Mouse (Mus musculus) neural tube, postnatal 0 days (tissue): ENCODE data around the gene Selenov. TPM values are rescaled to one million over a fixed set of nuclear protein-coding genes. Genes with fewer than 3 reads are reported as not detected.

Experiments used
- polyA plus RNA-seq: library from polyadenylated mRNA; unstranded; fragments of >200 nt; fragmentation: Nextera tagmentation; extraction: Ambion mirVana; gene quantifications from 2 replicates; pipeline ENCODE4 v1.2.1, GENCODE M21; 2015

The Selenov gene
- polyA plus RNA-seq, result 5.1 and 6.7 TPM in 2 replicates

DNA sequence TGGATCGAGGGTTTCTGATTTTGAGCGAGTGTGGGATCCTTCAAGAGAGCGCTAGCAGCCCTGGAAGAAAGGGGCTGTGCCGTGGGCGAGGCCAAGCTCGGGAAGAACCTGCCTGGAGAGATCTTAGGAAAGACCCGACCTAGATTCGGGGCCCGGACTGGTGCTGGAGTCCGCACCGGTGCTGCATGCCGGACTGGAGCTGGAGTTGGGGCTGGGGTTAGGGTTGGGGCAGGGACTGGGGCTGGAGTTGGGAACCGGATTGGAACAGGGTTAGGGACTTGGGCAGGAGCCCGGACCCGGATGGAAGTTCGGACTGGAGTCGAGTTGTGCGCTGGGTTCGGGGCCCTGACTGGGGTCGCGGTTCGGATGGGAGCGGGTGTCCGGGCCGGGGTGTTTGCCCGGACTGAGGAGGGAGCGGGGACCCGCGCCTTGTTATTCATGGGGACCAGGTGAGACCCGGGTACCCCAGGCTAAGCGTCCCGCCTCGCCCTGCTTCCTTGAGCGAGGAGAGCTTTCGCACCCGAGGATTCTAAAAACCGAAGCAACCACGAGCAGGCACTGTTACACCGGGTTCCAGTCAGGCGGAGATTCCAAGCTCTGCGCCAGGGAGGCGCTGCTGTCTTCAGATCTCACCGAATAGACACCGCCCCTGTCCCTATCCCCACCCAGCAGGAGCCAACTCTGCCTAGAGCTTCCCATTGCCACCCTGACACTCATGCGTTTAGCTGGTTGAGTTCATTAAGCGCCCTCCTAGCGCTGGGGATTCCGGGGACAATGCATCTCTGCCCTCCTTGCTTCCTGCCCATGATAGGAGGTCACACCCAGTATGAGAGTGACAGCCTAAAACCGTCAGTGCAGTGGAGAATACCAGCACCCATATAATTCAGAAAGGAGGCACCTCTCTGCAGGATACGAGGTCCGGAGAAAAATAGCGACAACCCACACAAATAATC is at the start of gene Selenov:
TSS of gene Selenov (minus strand) at position 549 of the 953 bp plus-strand sequence.

DNA sequence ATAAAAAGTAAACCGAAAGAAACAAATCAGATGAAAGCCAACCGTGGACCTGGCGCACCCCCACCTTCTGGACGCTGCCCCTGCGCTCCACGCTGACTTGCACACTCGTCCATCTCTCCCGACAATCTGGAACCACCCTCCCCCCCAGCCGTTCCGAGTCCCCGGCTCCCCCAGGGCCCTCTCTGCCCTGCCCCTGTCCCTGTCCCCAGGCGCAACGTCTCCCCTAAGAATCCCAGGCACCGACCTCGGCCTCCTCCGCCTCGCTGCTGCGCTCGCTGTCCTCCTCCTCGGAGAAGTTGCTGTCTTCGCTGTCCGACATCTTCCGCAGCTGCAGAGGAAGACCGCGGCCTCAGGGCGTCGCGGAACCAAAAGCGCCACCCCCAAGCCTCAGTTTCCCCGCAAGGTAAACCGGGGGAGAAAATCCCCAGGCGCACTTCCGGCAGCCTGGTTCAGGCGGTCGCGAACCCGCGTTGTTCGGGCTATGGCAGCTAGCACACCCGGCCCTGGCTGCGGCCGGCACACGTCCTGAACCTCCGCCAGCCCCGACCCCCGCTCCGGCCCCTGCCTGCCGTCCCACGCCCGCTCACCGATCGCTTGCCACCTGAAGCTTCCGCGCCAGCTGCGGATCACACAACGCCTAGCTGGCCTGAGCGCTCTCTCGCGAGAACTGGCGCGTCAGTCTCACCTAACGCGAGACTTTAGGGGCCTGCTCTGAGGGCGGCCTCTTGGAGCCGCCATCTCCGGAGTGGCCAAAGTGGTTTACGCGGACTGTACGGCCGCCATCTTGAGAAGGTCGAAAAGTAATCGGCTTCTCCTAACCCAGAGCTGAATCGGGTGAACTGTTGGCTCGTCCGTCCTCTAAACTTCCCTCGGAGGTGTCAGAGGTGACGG is 47.4 kb upstream of the Selenov start, which contains the start of gene Supt5:
TSS of gene Supt5 (minus strand) at position 639 of the 891 bp plus-strand sequence.

DNA sequence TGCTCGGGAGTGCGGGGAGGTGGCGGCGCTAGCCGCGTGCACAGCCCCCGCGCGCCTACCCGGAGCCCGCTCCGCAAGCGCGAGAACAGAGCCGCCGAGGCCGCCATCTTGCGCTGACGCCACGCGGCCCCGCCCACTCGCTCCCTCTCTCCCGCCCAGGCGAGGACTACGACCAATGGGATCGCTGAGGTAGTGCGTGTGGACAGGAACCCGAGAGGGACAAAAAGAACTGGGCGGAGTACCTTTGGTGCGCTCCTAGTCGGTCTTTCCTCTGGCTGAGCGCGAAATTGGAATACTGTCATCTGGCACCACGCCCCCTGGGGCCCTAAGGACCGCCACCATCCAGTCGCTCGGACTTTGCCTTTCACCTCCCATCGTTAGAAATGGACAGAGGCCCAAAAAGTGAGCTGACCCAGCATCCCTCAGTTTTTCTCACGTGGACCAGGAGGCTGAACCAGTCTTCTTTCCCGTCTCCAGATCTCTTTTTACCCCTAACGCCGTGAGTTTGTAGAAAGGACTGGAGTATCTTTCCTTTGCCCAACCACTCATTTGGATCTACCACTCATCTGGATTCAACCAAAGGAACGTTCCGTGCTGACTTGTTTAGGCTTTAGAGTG is 21.0 kb upstream of the Selenov start, which contains the start of gene Timm50:
TSS of gene Timm50 (minus strand) at position 147 of the 618 bp plus-strand sequence.

DNA sequence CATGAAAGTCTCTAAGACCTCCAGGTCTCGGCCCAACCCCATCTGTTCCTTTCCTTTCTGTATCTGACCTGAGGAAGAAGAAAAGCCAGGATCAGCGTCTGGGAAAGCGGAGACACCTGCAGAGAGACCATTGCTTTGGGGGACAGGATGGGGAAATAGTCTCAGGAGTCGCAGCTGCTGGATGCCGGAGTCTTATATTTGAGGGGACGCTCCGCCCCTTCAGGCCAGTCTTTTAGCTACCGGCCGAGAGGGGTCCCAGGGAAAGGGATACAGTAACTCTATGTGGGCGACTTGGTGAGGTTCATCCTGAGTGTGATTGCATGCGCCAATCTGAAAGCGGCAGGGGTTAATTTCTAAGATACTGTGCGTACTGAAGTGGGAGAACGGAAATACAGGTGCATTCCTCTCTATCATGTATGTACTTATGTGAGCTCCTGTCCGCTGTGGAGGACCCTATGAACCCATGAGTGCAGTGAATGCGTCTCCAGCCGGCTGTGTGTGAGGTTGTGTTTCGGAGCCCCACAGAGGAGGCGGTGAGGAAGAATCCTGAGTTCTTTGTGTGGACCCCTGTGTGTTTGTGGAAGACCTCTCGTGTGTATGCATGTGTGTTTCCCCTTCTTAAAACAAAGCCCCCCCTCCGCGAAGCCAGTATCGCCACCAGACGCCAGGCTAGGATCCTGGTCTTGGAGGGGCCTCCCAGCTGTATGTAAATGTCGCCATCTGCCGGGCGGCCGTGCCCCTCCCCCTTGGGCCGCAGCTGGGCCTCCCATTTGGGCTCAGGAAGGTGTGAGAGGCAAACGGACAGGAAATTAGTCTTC is 10.8 kb upstream of the Selenov start, which contains the start of gene Dll3:
TSS of gene Dll3 (minus strand) at position 623 of the 818 bp plus-strand sequence.

DNA sequence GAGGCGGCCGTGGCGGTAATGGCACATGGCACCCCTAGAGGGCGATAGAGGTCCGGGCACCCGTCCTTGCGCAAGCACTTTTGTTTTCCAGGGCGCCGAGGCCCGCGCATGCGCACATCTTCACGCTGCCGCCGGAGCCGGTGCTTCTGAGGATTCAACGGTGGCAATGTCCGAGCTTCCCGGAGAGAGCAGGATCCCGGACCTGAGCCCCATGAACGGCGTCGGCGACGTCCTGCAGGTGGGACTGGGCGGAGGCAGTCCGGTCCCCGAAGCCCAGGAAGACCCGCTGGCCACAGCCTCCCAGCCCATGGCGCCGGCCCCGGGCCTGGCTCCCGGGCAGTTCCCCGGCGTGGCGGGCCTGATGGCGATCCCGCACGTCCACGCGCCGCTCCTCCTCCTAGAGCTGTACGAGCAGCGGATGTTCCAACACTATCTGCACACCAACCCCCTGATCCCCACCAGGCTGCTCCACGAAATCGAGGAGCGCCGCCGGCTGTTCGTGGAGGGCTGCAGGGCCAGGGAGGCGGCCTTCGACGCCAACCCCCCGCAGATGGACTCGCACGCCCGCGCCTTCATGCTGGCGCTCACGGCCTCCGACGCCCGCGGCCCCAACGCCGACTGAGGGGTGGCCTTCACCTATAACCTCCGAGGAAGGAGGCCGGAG is 13.2 kb downstream of the Selenov start, which contains the start of gene Eid2b:
TSS of gene Eid2b (plus strand) at position 125 of the 664 bp plus-strand sequence.

DNA sequence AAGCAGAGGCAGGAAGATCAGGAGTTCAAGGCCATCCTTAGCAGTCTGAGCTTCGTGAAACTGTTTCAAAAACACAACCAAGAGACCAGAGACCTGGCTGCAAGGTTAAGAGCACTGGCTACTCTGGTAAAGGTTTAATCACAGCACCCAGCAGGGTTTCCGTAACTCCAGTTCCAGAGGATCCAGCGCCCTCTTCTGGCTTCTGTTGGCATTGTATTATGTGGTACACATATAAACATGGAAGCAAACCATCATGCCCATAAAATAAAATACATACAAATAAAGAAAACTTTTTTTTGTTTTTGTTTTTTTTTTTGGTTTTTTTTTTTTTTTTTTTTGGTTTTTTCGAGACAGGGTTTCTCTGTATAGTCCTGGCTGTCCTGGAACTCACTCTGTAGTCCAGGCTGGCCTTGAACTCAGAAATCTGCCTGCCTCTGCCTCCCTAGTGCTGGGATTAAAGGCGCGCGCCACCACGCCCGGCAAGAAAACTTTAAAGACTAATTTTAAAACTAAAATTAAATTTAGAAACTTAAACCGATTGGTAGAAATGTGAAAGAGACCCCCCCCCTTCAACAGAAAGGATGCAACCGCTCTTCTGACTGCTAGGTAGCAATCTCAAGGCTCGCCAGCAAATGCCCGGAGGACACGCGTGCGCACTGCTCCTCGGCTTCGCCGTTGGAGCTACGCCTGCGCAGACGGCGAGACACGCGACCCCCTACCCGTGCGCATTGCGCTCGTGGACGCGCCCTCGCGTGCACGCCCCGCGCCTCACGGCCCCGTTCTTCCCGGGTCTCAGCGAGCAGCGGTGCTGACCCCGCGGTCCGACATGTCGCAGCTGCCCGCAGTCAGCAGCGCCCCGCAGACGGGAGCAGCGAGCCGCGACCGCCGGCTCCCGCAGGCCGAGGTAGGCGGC is 23.6 kb downstream of the Selenov start, which contains the start of gene Eid2:
TSS of gene Eid2 (plus strand) at position 753 of the 913 bp plus-strand sequence.

Other genes starting within 250 kb of the Selenov start
- 242 and 253 TPM in 2 replicates for gene Psmc4, start 241.1 kb downstream of the Selenov start, polyA plus RNA-seq
- 0.98 and 1.0 TPM in 2 replicates for gene Fcgbp, start 219.9 kb downstream of the Selenov start, polyA plus RNA-seq
- 0.06 and 0.09 TPM in 2 replicates for gene 9530053A07Rik, start 161.7 kb downstream of the Selenov start, polyA plus RNA-seq
- gene Fbl, start 121.5 kb downstream of the Selenov start, polyA plus RNA-seq, result 61.6 and 68.4 TPM in 2 replicates
- gene Dyrk1b, start 111.7 kb downstream of the Selenov start, polyA plus RNA-seq, result 10.0 and 11.1 TPM in 2 replicates
- 32.0 and 49.2 TPM in 2 replicates for gene Eid2, start 23.3 kb downstream of the Selenov start, polyA plus RNA-seq
- 43.2 and 45.7 TPM in 2 replicates for gene Eid2b, start 13.4 kb downstream of the Selenov start, polyA plus RNA-seq
- 20.4 and 21.8 TPM in 2 replicates for gene Dll3, start 11.1 kb upstream of the Selenov start, polyA plus RNA-seq
- 109 and 129 TPM in 2 replicates for gene Timm50, start 20.9 kb upstream of the Selenov start, polyA plus RNA-seq
- 64.4 and 73.7 TPM in 2 replicates for gene Supt5, start 47.6 kb upstream of the Selenov start, polyA plus RNA-seq
- 524 and 613 TPM in 2 replicates for gene Rps16, start 59.5 kb upstream of the Selenov start, polyA plus RNA-seq
- 10.8 and 13.7 TPM in 2 replicates for gene Plekhg2, start 81.4 kb upstream of the Selenov start, polyA plus RNA-seq
- 3.9 and 4.1 TPM in 2 replicates for gene Zfp36, start 89.1 kb upstream of the Selenov start, polyA plus RNA-seq
- 48.8 and 49.0 TPM in 2 replicates for gene Med29, start 101.5 kb upstream of the Selenov start, polyA plus RNA-seq
- 75.7 and 90.9 TPM in 2 replicates for gene Paf1, start 101.8 kb upstream of the Selenov start, polyA plus RNA-seq
- gene Gmfg, start 146.3 kb upstream of the Selenov start, polyA plus RNA-seq, result 6.6 and 8.3 TPM in 2 replicates
- gene Lrfn1, start 160.8 kb upstream of the Selenov start, polyA plus RNA-seq, result 20.6 and 22.6 TPM in 2 replicates
- not detected in 2 replicates for gene Ifnl2, start 219.3 kb upstream of the Selenov start, polyA plus RNA-seq
- gene Ifnl3, start 231.7 kb upstream of the Selenov start, polyA plus RNA-seq, result not detected in 2 replicates
- gene Sycn, start 249.7 kb upstream of the Selenov start, polyA plus RNA-seq, result not detected in 2 replicates